Mouse (Mus musculus) ES-Bruce4 (cell line): ENCODE results near the gene Vangl2.

Experiments used
- CTCF ChIP-seq: IDR thresholded peaks from one replicate; pipeline ENCODE4 v1.8.1; 2011; ENCODE audit warnings: low read depth, low read length
- EP300 ChIP-seq: IDR thresholded peaks from 2 replicates; pipeline ENCODE4 v1.6.1; 2011; ENCODE audit warnings: low read depth, low read length; ENCODE audit not compliant: insufficient read depth
- POLR2A ChIP-seq: IDR thresholded peaks from one replicate; pipeline ENCODE4 v1.8.1; 2011; ENCODE audit warnings: low read length; ENCODE audit not compliant: insufficient read depth

DNA sequence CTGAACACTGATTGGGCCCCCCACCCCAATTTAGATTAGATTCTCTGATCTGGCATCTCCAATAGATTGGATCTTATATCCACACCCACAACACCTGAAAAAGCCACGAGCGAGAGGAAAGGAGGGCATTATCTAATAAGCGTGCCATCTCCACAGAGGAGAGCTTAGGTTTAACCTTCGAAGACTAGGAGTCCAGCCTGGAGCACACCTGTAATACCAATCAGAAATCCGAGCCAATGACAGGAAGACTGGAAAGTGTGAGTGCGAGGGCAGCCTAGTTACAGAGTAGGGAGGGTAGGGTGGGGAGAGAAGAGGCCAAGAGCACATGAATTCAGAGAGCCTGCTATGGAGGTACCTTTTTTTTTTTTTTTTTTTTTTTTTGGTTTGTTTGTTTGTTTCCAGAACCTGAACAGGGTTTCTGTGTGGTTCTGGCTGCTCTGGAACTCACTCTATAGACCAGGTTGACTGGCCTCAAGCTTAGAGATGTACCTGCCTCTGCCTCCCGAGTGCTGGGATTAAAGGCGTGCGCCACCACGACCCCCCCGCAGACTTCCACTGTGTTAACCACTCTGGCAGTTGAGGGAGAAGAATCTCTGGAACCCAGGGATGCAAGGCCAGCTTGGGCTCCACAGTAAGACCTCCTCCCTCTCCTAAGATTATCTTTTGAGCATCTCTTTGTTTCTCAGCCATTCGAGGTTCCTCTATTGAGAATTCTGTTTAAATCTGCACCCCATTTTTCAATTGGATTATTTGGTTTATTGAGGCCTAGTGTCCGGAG lies 29.2 kb downstream of the Vangl2 start:
- TF ChIP-seq POLR2A (no peak), CTCF (no peak), EP300 (no peak)
